Mouse (Mus musculus): ENCODE results near the gene Zfp518b. TPM values are rescaled to one million over a fixed set of nuclear protein-coding genes. Genes with fewer than 3 reads are reported as not detected.

Gene Zfp518b
- 17.5 and 18.6 TPM in 2 replicates for polyA plus RNA-seq (2015; fragmentation: Nextera tagmentation; extraction: Ambion mirVana)

- Histone ChIP-seq H3K9me3 (replicated peaks) (no peaks in the 10 kb centered on the region), H3K36me3 (peaks cover 33% of the 10 kb centered on the region), H3K4me3 (replicated peaks) (peak within 1 kb of the TSS; percentile 84), H3K4me2 (replicated peaks) (peak within 1 kb of the TSS; percentile 71), H3K4me1 (peaks cover 8% of the 10 kb centered on the region; the same call in 1 of the 2 replicates), H3K27ac (replicated peaks) (peak within 1 kb of the TSS; percentile 88), H3K9ac (peak within 1 kb of the TSS; percentile 91), H3K27me3 (no peaks in the 10 kb centered on the region)
- ATAC-seq (ENCODE audit: insufficient number of reproducible peaks, low FRiP score, low TSS enrichment, low read depth), result peak; percentile 90
- under 1% methylated on average over 75 of the region's 89 CpGs for WGBS
Measured at GRCm38 (mm10) chr5:38684164-38684911, at the start of gene Zfp518b. Zfp518b (minus strand) TSS chr5:38684826.

GRCm38 (mm10) chr5:38708940-38709581 is 24.4 kb upstream of the Zfp518b start:
- Histone ChIP-seq H3K36me3 (no peaks in the 10 kb centered on the region), H3K27me3 (no peaks in the 10 kb centered on the region), H3K9ac (no peak overlapping the region), H3K4me1 (no peaks in the 10 kb centered on the region), H3K4me2 (replicated peaks) (no peak overlapping the region), H3K9me3 (replicated peaks) (no peaks in the 10 kb centered on the region), H3K27ac (replicated peaks) (no peak overlapping the region), H3K4me3 (replicated peaks) (no peak overlapping the region)
- no peak for ATAC-seq (ENCODE audit: insufficient number of reproducible peaks, low FRiP score, low TSS enrichment, low read depth)
- 71% methylated on average over 11 of the region's 11 CpGs for WGBS

GRCm38 (mm10) chr5:38707364-38708075 is 22.9 kb upstream of the Zfp518b start:
- no peak overlapping the region for H3K4me3 ChIP-seq (replicated peaks)
- ATAC-seq (ENCODE audit: insufficient number of reproducible peaks, low FRiP score, low TSS enrichment, low read depth), result no peak
- H3K36me3 ChIP-seq, result no peaks in the 10 kb centered on the region
- no peaks in the 10 kb centered on the region for H3K9me3 ChIP-seq (replicated peaks)
- no peak overlapping the region for H3K9ac ChIP-seq
- no peaks in the 10 kb centered on the region for H3K4me1 ChIP-seq
- WGBS, result 72% methylated on average over 7 of the region's 7 CpGs
- no peaks in the 10 kb centered on the region for H3K27me3 ChIP-seq
- H3K27ac ChIP-seq (replicated peaks), result no peak overlapping the region
- no peak overlapping the region for H3K4me2 ChIP-seq (replicated peaks)

GRCm38 (mm10) chr5:38702941-38703340 is 18.3 kb upstream of the Zfp518b start:
- WGBS, result 86% methylated on average over 6 of the region's 6 CpGs
- no peak overlapping the region for H3K4me2 ChIP-seq (replicated peaks)
- H3K9ac ChIP-seq, result no peak overlapping the region
- no peaks in the 10 kb centered on the region for H3K4me1 ChIP-seq
- H3K27me3 ChIP-seq, result no peaks in the 10 kb centered on the region
- H3K4me3 ChIP-seq (replicated peaks), result no peak overlapping the region
- H3K36me3 ChIP-seq, result no peaks in the 10 kb centered on the region
- no peaks in the 10 kb centered on the region for H3K9me3 ChIP-seq (replicated peaks)
- ATAC-seq (ENCODE audit: insufficient number of reproducible peaks, low FRiP score, low TSS enrichment, low read depth), result no peak
- no peak overlapping the region for H3K27ac ChIP-seq (replicated peaks)

GRCm38 (mm10) chr5:38702091-38702490 is 17.5 kb upstream of the Zfp518b start:
- Histone ChIP-seq H3K36me3 (no peaks in the 10 kb centered on the region), H3K4me2 (replicated peaks) (no peak overlapping the region), H3K27ac (replicated peaks) (no peak overlapping the region), H3K9ac (no peak overlapping the region), H3K27me3 (no peaks in the 10 kb centered on the region), H3K4me3 (replicated peaks) (no peak overlapping the region), H3K9me3 (replicated peaks) (no peaks in the 10 kb centered on the region), H3K4me1 (no peaks in the 10 kb centered on the region)
- 63% methylated on average over 2 of the region's 2 CpGs for WGBS
- ATAC-seq (ENCODE audit: insufficient number of reproducible peaks, low FRiP score, low TSS enrichment, low read depth), result no peak

- H3K9me3 ChIP-seq (replicated peaks), result no peaks in the 10 kb centered on the region
- no peak overlapping the region for H3K9ac ChIP-seq
- no peaks in the 10 kb centered on the region for H3K36me3 ChIP-seq
- no peaks in the 10 kb centered on the region for H3K27me3 ChIP-seq
- no peak overlapping the region for H3K27ac ChIP-seq (replicated peaks)
- H3K4me2 ChIP-seq (replicated peaks), result no peak overlapping the region
- no peaks in the 10 kb centered on the region for H3K4me1 ChIP-seq
- no peak for ATAC-seq (ENCODE audit: insufficient number of reproducible peaks, low FRiP score, low TSS enrichment, low read depth)
- H3K4me3 ChIP-seq (replicated peaks), result no peak overlapping the region
- 76% methylated on average over 5 of the region's 5 CpGs for WGBS
Measured at GRCm38 (mm10) chr5:38698466-38698865, 13.8 kb upstream of the Zfp518b start.

GRCm38 (mm10) chr5:38698046-38698445 is 13.4 kb upstream of the Zfp518b start:
- no peak for ATAC-seq (ENCODE audit: insufficient number of reproducible peaks, low FRiP score, low TSS enrichment, low read depth)

GRCm38 (mm10) chr5:38696616-38697375 is 12.2 kb upstream of the Zfp518b start:
- Histone ChIP-seq H3K36me3 (no peaks in the 10 kb centered on the region), H3K27me3 (no peaks in the 10 kb centered on the region), H3K4me3 (replicated peaks) (no peak overlapping the region), H3K27ac (replicated peaks) (no peak overlapping the region), H3K9ac (no peak overlapping the region), H3K4me1 (no peaks in the 10 kb centered on the region), H3K4me2 (replicated peaks) (no peak overlapping the region), H3K9me3 (replicated peaks) (no peaks in the 10 kb centered on the region)
- ATAC-seq (ENCODE audit: insufficient number of reproducible peaks, low FRiP score, low TSS enrichment, low read depth), result no peak
- 29% methylated on average over 8 of the region's 8 CpGs for WGBS

More at GRCm38 (mm10) chr5:38698046-38698445, 13.4 kb upstream of the Zfp518b start:
- Histone ChIP-seq H3K36me3 (no peaks in the 10 kb centered on the region), H3K27me3 (no peaks in the 10 kb centered on the region), H3K9ac (no peak overlapping the region), H3K9me3 (replicated peaks) (no peaks in the 10 kb centered on the region), H3K4me3 (replicated peaks) (no peak overlapping the region), H3K4me2 (replicated peaks) (no peak overlapping the region), H3K4me1 (no peaks in the 10 kb centered on the region), H3K27ac (replicated peaks) (no peak overlapping the region)
- 53% methylated on average over 3 of the region's 3 CpGs for WGBS

- H3K9ac ChIP-seq, result no peak overlapping the region
- no peak for ATAC-seq (ENCODE audit: insufficient number of reproducible peaks, low FRiP score, low TSS enrichment, low read depth)
- H3K4me1 ChIP-seq, result no peaks in the 10 kb centered on the region
- H3K4me2 ChIP-seq (replicated peaks), result no peak overlapping the region
- no peak overlapping the region for H3K4me3 ChIP-seq (replicated peaks)
- 81% methylated on average over 6 of the region's 6 CpGs for WGBS
- no peaks in the 10 kb centered on the region for H3K27me3 ChIP-seq
- no peaks in the 10 kb centered on the region for H3K9me3 ChIP-seq (replicated peaks)
- no peak overlapping the region for H3K27ac ChIP-seq (replicated peaks)
- H3K36me3 ChIP-seq, result no peaks in the 10 kb centered on the region
Measured at GRCm38 (mm10) chr5:38692859-38693258, 8.2 kb upstream of the Zfp518b start.

GRCm38 (mm10) chr5:38689186-38689585 is 4.6 kb upstream of the Zfp518b start:
- no peaks in the 10 kb centered on the region for H3K27me3 ChIP-seq
- no peaks in the 10 kb centered on the region for H3K4me1 ChIP-seq
- no peaks in the 10 kb centered on the region for H3K36me3 ChIP-seq
- H3K9me3 ChIP-seq (replicated peaks), result no peaks in the 10 kb centered on the region
- no peak overlapping the region for H3K4me3 ChIP-seq (replicated peaks)
- no peak overlapping the region for H3K27ac ChIP-seq (replicated peaks)
- ATAC-seq (ENCODE audit: insufficient number of reproducible peaks, low FRiP score, low TSS enrichment, low read depth), result no peak
- H3K4me2 ChIP-seq (replicated peaks), result no peak overlapping the region
- WGBS, result 86% methylated on average over 6 of the region's 6 CpGs
- H3K9ac ChIP-seq, result no peak overlapping the region

- H3K4me3 ChIP-seq (replicated peaks), result no peak overlapping the region
- H3K4me1 ChIP-seq, result peaks cover 8% of the 10 kb centered on the region; the same call in 1 of the 2 replicates
- 83% methylated on average over 1 of the region's 1 CpGs for WGBS
- H3K27ac ChIP-seq (replicated peaks), result no peak overlapping the region
- H3K27me3 ChIP-seq, result no peaks in the 10 kb centered on the region
- no peaks in the 10 kb centered on the region for H3K9me3 ChIP-seq (replicated peaks)
- no peak for ATAC-seq (ENCODE audit: insufficient number of reproducible peaks, low FRiP score, low TSS enrichment, low read depth)
- H3K4me2 ChIP-seq (replicated peaks), result no peak overlapping the region
- H3K36me3 ChIP-seq, result peaks cover under 1% of the 10 kb centered on the region; the same call in 1 of the 2 replicates
- H3K9ac ChIP-seq, result no peak overlapping the region
Measured at GRCm38 (mm10) chr5:38687694-38688093, 3.1 kb upstream of the Zfp518b start.

All from embryonic facial prominence, embryonic 15.5 days (tissue).